Mouse (Mus musculus): ENCODE data around the gene Cpt1a. TPM values are rescaled to one million over a fixed set of nuclear protein-coding genes. Genes with fewer than 3 reads are reported as not detected.

Gene Cpt1a
- 10 to 100 TPM; 31.3 to 32.5 TPM for total RNA-seq (2021)

- DNase-seq (ENCODE audit: extremely low spot score in 1 of 2, low spot score in 2 of 2), result peak in 1 of 2 experiments; percentile 80
- intact Hi-C loops (cut with DNase I), result no loop called here
Observed at GRCm38 (mm10) chr19:3322261-3322969, at the start of gene Cpt1a. TSS of gene Cpt1a (plus strand) at chr19:3322334.

- peak in 1 of 2 experiments; percentile 19 for DNase-seq (ENCODE audit: extremely low spot score in 1 of 2, low spot score in 2 of 2)
- intact Hi-C loops (cut with DNase I), result no loop called here
Observed at GRCm38 (mm10) chr19:3273331-3273730, 48.8 kb upstream of the Cpt1a start.

- DNase-seq (ENCODE audit: extremely low spot score in 1 of 2, low spot score in 2 of 2), result peak in 1 of 2 experiments; percentile 12
- intact Hi-C loops (cut with DNase I), result no loop called here
Observed at GRCm38 (mm10) chr19:3275744-3276365, 46.3 kb upstream of the Cpt1a start.

- intact Hi-C loops (cut with DNase I), result no loop called here
- peak in 1 of 2 experiments; percentile 15 for DNase-seq (ENCODE audit: extremely low spot score in 1 of 2, low spot score in 2 of 2)
Observed at GRCm38 (mm10) chr19:3281886-3282285, 40.2 kb upstream of the Cpt1a start.

GRCm38 (mm10) chr19:3282572-3283467 is 39.3 kb upstream of the Cpt1a start, which contains the start of the genes Mrpl21 and Ighmbp2:
TSS of gene Mrpl21 (plus strand) at chr19:3282901.
TSS of gene Ighmbp2 (minus strand) at chr19:3283017.
- intact Hi-C loops (cut with DNase I), result no loop called here
- peak; percentile 91 to 93 for DNase-seq (ENCODE audit: extremely low spot score in 1 of 2, low spot score in 2 of 2)

- intact Hi-C loops (cut with DNase I), result no loop called here
- no peak for DNase-seq (ENCODE audit: extremely low spot score in 1 of 2, low spot score in 2 of 2)
Observed at GRCm38 (mm10) chr19:3289006-3289405, 33.1 kb upstream of the Cpt1a start.

GRCm38 (mm10) chr19:3292028-3292427 is 30.1 kb upstream of the Cpt1a start:
- intact Hi-C loops (cut with DNase I), result loop anchor here (2.0 kb wide), 2 partner anchors 69 to 159 kb away; no protein-coding TSS in a partner anchor
- peak; percentile 18 to 74 for DNase-seq (ENCODE audit: extremely low spot score in 1 of 2, low spot score in 2 of 2)

GRCm38 (mm10) chr19:3292993-3293392 is 29.1 kb upstream of the Cpt1a start:
- no peak for DNase-seq (ENCODE audit: extremely low spot score in 1 of 2, low spot score in 2 of 2)
- intact Hi-C loops (cut with DNase I), result loop anchor here (2.0 kb wide), 2 partner anchors 68 to 158 kb away; no protein-coding TSS in a partner anchor

GRCm38 (mm10) chr19:3295245-3295644 is 26.9 kb upstream of the Cpt1a start:
- no peak for DNase-seq (ENCODE audit: extremely low spot score in 1 of 2, low spot score in 2 of 2)
- intact Hi-C loops (cut with DNase I), result no loop called here

GRCm38 (mm10) chr19:3297034-3297433 is 25.1 kb upstream of the Cpt1a start:
- intact Hi-C loops (cut with DNase I), result no loop called here

GRCm38 (mm10) chr19:3297775-3298174 is 24.4 kb upstream of the Cpt1a start:
- intact Hi-C loops (cut with DNase I), result no loop called here
- DNase-seq (ENCODE audit: extremely low spot score in 1 of 2, low spot score in 2 of 2), result no peak

More at GRCm38 (mm10) chr19:3297034-3297433, 25.1 kb upstream of the Cpt1a start:
- no peak for DNase-seq (ENCODE audit: extremely low spot score in 1 of 2, low spot score in 2 of 2)

- DNase-seq (ENCODE audit: extremely low spot score in 1 of 2, low spot score in 2 of 2), result no peak
- intact Hi-C loops (cut with DNase I), result no loop called here
Observed at GRCm38 (mm10) chr19:3304017-3304416, 18.1 kb upstream of the Cpt1a start.

- intact Hi-C loops (cut with DNase I), result no loop called here
- DNase-seq (ENCODE audit: extremely low spot score in 1 of 2, low spot score in 2 of 2), result no peak
Observed at GRCm38 (mm10) chr19:3307175-3307949, 14.8 kb upstream of the Cpt1a start.

GRCm38 (mm10) chr19:3319341-3319740 is 2.8 kb upstream of the Cpt1a start:
- intact Hi-C loops (cut with DNase I), result no loop called here
- DNase-seq (ENCODE audit: extremely low spot score in 1 of 2, low spot score in 2 of 2), result no peak

- DNase-seq (ENCODE audit: extremely low spot score in 1 of 2, low spot score in 2 of 2), result no peak
- intact Hi-C loops (cut with DNase I), result no loop called here
Observed at GRCm38 (mm10) chr19:3320086-3320485, 2.0 kb upstream of the Cpt1a start.

GRCm38 (mm10) chr19:3320801-3321200 is 1.3 kb upstream of the Cpt1a start:
- DNase-seq (ENCODE audit: extremely low spot score in 1 of 2, low spot score in 2 of 2), result no peak
- intact Hi-C loops (cut with DNase I), result no loop called here

GRCm38 (mm10) chr19:3321617-3322016 is 517 bp upstream of the Cpt1a start:
- intact Hi-C loops (cut with DNase I), result no loop called here
- peak in 1 of 2 experiments; percentile 89 for DNase-seq (ENCODE audit: extremely low spot score in 1 of 2, low spot score in 2 of 2)

GRCm38 (mm10) chr19:3323201-3323621 is 1.1 kb downstream of the Cpt1a start:
- peak in 1 of 2 experiments; percentile 93 for DNase-seq (ENCODE audit: extremely low spot score in 1 of 2, low spot score in 2 of 2)
- intact Hi-C loops (cut with DNase I), result no loop called here
